Mouse (Mus musculus) T-cell, adult 2 months (primary cell): ENCODE data around the gene Ppp3ca.

Source experiments
- DNase-seq: peaks from one replicate; pipeline ENCODE4 v3.0.0; 2022; ENCODE audit warnings: low spot score

Ppp3ca gene

DNA sequence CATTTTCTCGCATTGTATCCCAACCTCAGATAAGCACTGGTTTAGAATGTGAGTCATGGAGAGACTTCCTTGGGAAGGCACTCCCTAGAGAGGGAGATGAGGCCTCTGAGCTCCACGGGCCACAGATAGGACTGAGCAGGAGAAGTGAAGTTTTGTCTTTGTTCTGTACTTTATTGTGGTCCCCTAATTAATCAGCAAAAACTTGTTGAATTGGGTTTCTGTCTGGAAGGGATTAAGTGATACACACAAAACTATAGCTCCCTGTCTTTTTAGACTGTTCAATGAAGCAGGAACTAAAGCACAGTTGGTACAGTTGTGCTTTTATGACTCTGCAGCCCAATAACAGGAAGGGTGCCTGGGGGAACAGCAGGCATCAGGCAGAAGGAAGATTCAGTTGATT lies 95.6 kb downstream of the Ppp3ca start:
- DNase-seq, result no peak

DNA sequence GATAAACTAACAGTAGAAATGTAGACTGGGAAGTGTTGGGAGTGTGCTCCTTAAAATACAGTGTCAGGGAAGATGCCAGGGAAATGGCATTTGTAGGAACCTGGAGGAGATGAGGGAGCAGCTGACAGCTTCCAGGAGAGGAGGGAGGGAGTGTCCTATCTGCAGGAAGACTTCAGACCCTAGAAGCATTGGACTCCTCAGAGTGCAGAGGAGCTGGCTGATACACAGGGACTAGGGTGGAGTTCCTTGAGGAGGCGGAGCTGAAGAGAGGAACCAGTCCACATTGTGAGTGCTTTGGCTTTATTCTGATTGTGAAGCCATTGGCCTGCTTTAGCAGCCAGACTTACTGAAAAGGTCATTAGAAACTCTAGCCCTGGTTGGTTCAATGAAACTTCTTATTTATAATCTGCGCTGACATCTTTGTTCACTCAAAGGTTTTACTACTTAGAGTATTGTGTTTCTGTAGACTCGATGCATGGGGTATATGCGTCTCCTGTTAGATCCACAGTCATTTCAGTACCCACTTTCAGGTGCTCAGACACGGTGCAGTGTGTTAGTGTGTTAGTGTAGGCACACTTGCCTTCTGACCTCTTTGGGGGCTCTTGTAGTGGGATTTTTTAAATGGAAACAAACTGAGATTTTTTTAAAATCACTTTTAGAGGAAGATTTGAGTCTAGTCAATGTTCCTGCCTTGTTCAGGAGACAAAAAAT lies 99.0 kb downstream of the Ppp3ca start:
- DNase-seq, result no peak

DNA sequence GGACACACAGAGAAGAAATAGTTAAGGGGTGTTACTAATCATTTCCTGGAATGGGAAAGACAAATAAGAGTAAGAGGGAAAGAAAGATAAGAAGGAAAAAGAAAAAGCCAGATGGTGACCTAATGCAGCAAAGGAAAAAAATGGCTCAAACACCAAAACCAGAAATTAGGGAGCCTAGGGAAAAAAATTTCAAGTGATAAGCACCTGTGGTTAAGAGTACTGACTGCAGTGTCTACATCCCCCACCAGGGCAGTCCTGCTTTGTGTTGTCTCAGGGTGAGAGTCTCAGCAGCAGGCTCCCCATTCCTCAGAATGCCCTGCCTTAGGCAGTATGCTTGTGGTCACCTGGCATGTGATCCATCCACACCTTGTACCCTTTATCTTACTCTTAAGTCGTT lies 99.6 kb downstream of the Ppp3ca start:
- no peak for DNase-seq

DNA sequence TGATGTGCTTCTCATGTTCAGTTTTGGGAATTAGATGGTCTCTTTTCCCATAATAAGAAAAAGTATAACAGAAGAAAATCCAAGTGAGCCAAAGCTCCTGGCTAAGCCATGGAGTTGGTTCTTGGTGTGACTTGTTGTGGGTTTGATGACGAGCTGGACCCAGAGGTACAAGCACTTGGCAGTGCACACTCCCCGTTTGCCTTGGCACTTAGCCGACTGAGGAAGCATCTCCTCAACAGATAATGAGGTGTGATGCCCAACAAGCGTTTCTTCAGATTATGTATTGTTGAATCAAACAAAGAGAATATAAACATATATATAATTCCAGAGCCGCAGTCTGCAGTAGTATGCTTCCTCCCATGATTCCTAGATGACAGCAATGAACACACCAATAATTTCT lies 101.8 kb downstream of the Ppp3ca start:
- no peak for DNase-seq

DNA sequence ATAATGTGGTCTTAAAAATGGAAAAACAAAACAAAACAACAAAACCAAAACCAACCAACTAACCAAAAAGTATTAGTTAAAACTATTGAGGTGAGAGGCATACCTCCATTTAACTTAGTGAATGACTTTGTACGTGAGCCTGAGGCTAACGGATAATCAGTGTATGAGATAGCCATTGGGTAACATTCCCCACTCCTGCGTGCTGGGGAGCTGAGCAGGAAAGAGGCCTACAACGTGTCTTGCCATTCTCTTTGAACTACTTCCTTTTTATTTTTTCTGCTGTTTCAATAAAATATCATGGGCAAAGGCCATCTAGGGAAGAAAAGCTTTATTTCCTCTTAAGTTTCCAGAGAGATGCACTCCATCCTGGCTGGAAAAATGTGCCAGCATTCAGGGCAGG lies 103.3 kb downstream of the Ppp3ca start:
- DNase-seq, result no peak

DNA sequence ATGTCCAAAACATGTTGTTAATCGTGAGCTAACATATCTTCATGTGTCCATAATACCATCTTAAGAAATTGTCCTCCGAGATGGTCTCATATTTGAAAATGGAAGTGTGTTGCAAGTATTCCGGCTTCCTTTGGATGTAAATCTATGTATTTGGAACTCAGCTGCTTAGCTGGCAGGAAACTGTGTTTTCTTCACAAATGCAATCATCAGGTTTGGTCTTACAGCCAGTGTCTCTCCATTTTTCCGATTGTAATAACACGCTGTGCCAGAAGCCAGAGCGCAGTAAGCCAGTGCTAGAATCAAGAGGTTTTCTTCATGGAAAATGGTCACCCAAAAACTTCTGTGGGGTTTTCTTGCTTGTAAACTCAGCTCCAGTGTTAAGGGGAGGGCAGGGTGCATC lies 104.3 kb downstream of the Ppp3ca start:
- DNase-seq, result no peak

DNA sequence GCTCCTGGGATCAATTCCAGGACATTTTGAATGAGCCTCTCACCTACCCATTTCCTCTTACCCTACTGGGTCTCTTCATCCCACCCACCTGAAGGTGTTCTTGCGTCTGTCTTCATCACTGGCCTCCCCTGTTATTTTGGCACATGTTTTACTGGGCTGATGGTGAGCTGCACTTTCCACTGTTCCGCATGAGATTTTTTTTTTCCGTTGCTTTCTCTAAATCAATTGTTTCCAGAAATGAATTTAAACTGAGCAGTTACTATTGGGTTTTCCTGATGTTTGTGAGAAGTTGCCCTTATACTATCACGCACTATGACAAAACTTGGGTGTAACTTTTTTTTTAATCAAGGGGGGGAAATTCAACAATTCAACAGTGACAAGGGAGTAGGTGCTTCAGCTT lies 106.6 kb downstream of the Ppp3ca start:
- DNase-seq, result no peak

DNA sequence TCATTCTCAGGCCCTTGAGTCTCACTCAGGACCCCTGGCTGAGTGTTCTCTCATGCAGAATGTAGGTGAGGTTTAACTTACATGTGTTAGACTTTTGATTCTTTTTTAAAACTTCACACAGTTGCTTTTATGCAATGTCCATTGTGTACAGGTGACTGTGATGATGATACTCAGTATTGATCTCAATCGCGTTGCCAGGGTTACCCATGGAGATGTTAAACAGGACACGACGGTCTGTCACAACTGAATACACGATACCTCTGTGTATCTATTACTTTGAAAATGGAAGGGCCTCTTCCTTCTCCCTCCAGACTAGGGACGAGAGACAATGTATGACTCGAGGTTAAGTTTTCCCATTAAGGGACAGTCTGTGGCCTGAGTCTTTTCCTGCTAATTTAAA lies 107.5 kb downstream of the Ppp3ca start:
- DNase-seq, result no peak

DNA sequence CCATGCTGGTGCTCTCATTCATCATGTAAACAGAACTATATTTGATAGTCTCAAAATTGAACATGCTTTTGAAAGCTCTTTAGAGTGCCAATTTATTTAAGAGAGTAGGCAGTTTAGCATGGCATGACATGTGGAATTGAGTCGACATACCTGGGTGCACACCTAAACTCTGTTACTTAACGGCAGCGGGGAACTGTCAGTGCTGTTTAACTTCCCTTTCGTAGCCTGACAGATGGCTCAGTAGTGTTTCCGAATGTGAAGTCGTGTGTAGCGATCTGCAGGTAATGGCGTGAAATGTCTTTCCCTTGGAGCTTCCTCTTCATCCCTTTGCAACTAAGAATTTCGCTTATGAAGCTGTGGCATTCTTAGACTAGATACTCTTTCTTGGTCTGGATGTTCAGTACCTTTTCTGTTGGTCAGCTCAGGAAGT lies 107.9 kb downstream of the Ppp3ca start:
- no peak for DNase-seq

DNA sequence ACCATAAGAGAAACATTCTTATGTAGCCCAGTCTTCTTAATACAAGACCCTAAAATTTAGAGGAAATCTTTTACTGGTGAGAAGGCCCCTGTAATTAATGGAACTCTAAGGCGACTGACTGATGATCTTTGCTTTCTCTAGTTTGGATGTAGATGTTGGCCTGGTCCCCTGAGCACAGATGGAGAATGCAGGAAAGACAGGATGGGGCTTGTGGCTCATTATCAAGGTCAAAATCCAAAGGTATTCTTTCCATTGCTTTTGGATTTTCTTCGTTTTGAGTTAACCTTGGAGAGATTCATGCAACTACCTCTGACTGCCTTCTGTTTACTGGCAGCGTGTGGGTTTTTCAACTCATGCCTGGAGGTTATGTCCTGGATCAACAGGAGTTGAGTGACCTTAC lies 110.4 kb downstream of the Ppp3ca start:
- no peak for DNase-seq

DNA sequence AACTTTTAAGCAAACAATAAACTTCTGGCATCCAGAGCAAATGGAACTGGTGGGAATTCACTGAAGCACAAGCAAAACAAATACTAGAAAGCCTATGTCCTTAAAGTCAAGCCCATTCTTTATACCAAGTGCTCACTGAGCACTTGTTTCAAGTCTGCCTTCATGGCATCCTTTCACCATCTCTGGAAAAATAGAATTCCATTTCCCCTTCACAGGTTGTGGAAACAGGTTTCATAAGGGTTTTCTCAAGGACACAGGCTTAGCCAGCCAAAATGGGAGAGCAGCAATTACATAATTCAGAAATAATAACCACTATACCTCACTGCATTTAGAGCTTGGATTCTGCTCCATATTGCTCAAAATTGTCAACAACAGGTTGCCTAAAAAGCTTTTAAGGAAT lies 112.1 kb downstream of the Ppp3ca start:
- DNase-seq, result no peak

DNA sequence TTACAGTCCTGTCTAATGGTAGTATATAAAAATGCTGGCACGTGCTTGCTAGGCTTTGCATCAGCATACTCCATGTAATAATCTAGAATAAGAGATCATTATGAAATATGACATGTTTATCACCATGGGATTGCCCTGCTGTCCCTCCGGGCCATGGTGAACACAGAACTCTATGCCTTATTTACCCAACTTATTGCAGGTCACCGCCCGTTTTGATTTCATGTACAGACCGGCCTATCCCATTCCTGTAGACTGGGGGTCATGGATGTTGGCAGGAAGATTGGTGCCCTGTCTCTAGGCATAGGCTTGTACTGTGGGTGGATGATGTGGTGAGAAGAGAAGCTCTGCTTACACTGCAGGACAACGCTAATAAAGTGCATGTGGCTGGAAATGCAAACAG lies 115.8 kb downstream of the Ppp3ca start:
- DNase-seq, result no peak

DNA sequence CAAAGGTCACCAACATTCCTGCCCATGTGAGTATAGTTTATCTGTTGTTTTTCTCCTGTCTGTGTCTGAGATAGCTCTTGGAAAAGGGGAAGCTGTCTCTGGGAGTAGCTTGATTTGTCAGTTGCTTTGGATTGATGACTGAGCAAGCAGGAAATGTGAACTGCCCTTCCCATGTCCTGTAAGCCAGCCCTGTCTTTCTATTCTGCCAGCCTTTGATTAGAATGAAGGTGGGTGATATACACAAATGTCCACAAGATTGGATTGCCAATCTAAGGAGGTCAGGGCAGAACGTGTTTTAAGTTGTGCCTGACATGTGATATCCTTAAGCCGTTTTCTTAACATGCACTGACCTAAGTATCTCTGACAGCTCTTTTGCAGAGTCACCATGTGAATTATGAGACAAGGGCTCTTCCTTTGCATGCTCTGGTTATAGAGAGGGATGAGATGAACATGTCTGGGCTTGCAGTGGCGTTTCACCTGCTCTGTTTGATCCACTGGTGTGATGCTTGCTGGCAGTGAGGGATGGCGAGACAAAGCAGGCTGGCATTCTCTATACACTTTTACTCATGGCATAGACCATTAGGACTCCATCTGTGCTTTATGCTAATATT lies 120.4 kb downstream of the Ppp3ca start:
- DNase-seq, result no peak

DNA sequence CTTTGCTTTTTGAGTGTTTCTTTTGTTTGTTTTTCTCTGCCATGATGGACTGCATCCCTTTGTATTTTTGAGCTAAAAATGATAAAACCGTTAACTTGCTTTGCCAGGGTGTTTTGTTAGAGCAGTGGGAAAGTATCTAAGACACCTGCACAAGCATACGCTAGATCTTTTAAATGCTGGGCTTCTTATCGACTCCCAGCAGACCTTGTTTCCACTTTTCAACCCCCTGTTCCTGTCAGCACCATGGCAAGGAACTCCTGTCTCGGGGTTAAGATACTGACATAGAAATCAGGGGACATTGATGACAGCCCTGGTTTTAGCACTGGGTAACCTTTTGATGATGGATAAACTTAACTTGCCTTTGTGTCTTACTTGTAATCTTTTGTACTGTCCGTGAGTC lies 121.5 kb downstream of the Ppp3ca start:
- DNase-seq, result no peak

DNA sequence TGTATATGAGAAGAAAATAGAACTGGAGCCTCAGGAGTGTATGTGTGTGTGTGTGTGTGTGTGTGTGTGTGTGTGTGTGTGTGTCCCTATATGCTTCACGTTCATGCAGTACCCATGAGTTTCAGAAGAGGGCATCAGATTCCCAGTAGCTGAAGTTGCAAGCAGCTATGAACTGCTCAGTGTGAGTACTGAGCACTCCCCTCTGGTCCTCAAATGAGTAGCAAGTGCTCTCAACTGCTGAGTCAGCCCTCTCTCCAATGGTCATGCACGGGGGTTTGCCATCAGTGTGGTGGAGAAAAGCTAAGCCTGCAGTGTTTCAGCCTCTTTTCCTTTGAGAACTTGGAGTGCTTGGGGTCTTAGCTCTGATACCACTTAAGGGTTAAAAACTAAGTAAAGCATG lies 122.0 kb downstream of the Ppp3ca start:
- no peak for DNase-seq

DNA sequence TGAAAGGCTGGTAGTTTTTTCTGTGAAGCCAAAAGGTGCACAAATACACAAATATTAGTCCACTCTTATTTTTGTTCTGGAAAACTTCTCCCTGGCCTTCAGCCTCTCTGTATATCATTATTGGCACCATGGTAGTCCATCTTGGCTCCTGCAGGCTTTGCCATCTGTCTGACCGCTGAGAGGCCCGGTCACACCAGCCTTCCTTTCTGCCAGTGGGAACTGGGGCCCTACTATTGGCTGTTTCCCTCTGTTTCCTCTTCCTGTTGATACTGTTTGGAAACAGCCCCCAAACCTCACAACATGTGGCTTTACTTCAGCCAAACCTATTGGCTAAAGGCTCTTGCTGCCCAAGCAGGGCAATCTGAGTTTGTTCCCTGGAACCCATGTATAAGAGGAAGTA lies 123.5 kb downstream of the Ppp3ca start:
- DNase-seq, result no peak

DNA sequence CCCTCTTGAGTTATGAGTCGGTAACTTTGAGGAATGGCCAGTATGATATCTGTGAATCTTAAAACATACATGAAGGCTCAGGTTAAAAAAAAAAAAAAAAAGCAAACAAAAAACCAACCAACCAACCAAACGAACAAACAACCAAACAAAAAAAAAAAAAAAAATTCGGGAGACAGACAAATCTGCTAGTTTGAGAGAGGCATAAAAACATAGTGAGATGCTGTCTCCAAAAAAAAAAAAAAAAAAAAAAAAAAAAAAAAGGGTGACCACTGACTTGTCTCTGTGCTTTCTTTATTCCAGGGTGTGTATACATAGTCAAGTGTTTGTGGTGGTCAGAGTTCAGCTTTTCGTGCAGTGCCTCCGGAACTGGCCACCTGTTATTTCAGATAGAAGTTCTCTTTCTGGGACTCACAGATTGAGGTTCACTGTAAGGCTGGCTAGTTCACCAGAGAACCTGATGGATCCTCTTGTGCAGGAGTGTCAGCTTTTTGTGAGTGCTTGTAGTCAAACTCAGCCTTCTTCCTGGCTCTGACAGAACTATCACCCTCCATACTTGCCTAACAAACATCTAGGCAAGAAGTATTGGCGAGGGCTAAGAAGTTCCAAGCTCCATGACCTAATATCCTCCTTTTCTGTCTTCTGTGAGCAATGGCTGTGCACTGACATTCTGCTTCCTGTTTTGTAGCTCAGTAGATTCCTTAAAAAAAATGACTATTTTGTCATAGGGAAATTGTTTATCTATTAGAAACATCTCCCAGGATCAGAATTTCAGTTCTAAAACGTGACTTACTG lies 124.7 kb downstream of the Ppp3ca start:
- no peak for DNase-seq

DNA sequence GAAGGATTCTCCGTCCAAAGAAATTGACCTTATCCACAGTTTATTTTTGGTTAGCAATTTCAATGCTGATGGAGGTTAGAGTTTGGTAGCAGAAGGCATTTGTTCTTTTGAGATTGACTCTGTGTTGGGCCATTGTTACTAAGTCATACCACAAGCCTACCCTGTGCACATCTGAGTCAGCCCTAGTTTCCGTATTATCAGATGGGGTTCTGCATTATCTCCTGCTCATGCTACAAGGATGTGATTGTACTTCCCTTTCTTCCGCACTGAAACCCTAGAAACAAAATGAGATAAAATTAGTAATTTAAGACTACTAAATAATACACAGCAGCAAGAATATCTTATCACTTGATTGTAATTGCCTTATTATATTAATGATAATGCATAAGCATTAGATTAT lies 129.0 kb downstream of the Ppp3ca start:
- DNase-seq, result no peak

DNA sequence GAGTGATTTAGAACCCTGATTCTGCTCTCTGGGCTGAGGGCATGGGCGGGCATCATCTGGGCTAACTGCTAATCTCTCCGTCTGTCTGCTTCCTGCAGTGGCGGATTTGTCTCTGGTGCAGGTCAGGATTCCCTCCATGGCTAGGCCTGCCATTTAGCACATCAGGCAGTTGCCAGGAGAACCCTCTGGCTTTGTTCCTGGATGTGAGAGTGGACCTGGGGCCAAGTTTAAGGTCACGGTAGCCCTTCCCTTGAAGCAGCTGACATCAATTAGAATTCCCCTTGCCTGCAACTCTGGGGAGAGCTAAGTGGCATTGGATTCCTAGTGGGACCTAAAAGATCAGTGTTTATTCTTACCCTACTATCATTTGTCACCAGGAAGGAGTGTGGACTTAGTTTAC lies 132.7 kb downstream of the Ppp3ca start:
- no peak for DNase-seq

DNA sequence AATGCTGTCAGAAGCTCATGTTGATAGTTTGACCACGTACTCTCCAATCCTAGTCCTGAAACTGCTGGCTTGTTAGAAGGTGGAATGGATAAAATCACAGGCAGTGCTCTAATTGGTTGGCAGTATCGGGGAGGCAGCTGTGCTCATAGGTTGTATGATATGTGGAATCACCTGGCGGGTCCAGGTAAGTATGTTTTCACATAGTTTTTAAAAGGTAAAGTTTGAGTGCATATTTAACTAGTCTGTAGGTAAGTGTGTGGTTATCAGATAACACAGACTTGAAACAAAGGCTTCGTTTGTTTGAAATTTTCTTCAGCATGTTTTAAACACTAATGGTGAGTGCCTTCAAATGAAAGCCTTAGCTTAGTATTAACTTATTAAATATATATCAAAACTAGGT lies 136.0 kb downstream of the Ppp3ca start:
- no peak for DNase-seq

DNA sequence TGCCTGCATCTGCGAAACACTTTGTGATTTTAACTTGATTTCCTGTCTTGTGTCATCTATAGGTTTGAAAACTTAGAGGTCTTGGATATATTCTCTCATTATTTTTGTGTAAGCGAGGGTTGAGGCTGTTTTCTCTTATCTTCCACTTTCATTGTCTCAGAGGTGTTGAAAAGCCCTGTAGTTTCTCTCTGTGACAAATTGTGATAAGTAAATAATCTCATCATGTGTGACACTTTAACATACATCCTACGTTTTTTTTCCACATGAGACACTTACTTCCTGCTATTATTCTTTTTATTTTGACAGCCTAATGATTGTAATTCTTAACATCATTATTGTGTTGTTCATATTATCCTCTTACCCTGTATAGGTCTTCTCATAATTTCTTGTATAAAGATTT lies 140.3 kb downstream of the Ppp3ca start:
- DNase-seq, result no peak

DNA sequence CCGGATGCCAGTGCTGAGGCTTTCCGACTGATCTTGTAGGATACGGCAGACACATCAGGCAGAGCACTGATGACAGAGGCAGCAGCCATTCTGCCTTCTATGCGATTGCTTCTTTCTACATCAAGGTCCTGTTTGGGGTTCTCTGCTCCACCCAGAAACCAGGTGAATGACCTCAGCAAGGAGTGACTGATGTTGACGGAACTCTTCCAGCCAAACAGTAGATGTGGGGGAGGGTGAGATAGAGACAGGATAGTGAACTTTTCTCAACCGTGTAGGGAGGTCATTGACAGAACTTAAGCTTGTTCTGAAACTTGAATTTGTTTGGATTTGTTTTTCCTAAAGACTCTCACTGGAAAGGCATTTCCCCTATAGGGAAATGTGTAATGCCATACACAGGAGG lies 142.2 kb downstream of the Ppp3ca start:
- no peak for DNase-seq

DNA sequence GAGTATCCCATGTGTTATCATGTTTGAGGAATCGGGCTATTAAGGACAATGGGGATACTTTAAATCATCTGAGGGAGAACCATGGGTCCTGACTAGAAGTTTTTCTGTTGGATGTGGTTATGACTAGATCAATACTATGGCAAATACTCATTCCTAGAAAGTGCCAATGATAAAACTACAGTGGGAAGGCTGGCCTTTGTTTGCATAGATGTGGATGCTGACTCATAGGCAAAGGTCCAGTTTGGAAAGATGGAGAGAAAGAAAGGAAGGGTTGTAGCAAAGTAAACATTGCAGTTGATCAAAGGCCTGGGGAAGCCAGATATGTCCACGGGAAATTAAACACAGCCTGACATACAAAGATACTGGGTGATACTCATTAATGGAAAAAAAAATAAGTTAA lies 142.9 kb downstream of the Ppp3ca start:
- DNase-seq, result no peak

DNA sequence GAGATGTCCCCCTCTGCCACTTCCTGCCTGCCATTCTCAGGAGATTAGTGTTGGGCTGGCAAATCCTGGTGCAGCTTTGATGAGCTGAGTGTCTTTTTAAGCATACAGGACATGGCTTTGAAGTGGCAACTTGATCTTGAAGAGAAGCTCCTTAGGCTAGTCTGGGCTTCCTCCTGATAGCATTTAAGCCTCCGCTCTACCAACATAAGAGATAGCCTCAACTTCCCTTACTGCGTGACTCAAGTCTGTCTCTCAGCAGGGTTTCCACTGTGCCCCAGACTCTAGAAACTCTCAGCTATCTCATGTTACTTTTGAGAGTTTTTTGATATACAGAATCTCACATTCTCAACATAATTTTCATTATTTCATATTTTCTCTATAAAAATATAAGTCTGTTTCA lies 144.0 kb downstream of the Ppp3ca start:
- no peak for DNase-seq
